Mouse (Mus musculus) spleen, postnatal 4 days (tissue): ENCODE results near the gene Prkg1.

Source experiments
- DNase-seq, 2 experiments: peaks; one replicate each; pipeline ENCODE4 v3.0.0; 2022; ENCODE audit warnings: low spot score in 2 of 2

Gene Prkg1

DNA sequence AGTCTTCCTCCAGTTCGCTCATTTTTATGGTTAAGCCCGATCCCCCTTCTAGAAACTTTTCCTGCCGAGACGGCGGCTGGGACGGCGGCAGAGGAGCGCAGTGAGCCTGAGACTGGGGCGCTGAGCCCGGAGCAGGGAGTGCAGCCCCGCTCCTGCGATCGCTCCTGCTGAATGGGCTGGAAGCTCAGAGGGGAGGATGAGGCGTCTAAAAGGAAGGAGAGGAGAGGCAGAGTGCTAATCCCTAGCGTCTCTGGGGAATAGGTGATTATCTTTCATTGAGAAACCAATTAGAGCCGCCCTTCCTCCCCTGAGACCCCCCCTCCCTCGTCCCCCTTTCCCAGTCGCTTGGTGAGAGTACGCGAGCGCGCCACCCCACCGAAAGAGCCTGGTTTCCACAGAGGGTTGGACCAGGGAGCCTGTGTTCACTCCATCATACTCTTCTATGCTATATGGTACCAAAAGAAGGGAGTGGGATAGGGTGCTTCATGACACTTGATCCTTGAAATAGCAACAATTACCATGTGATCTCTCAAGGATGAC is at the start of gene Prkg1:
TSS of gene Prkg1 (minus strand) at position 233 of the 540 bp plus-strand sequence.
- no peak for DNase-seq

DNA sequence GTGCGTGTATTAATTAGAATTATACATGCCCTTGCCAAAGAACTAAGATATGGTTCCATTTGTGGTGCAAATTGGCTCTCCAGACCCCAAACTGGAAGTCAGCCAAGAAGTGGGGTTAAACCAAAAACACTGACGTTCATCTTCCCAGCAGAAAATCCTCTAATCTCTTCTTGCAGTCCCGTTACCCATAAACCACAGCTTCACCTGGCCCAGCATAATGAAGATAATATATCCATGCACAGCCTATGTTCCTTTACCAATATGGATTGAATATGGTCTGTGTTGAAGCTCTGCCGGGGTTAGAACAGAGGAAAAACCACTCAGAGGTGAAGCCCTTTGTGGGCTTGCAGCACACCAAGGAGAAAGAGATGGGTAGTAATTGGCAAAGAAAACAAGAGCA is 48.3 kb upstream of the Prkg1 start:
- DNase-seq = no peak

DNA sequence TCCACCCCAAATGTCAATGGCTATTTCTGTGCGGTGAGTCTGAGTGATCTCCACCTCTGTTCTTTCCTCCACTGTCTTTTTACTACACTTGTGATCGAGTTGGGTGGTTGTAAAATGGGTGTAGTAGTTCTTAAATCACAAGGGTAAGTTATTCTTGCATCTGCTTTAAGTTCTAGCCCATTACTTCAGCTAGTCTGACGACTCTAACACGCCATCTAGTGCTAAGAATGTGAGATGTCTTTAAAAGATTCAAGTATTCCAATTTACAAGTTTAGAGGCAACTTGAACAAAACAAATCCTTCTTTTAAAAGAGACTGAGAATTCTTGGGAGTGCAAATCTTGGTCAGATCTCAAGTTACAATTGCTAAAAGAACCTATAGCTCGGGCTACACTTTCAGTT is 46.5 kb upstream of the Prkg1 start:
- DNase-seq = no peak

DNA sequence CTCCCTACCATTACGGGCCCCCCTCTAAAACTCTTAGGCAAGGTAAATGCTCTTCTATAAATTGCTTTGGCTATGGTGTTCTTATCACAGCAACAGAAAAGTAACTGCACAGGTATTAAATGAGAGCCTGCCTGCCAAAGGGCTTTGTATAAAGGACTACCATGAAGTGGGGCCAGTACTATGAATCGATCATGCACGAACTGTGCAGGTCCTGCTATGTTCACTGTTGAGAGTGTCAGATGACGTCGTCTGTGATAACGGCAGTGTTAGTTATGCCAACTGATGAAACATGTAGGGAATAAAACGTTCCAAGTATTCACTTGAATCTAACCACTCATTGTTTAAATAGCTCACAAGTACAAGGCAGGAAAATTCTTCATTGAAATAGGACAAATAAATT is 40.6 kb upstream of the Prkg1 start:
- DNase-seq = no peak

DNA sequence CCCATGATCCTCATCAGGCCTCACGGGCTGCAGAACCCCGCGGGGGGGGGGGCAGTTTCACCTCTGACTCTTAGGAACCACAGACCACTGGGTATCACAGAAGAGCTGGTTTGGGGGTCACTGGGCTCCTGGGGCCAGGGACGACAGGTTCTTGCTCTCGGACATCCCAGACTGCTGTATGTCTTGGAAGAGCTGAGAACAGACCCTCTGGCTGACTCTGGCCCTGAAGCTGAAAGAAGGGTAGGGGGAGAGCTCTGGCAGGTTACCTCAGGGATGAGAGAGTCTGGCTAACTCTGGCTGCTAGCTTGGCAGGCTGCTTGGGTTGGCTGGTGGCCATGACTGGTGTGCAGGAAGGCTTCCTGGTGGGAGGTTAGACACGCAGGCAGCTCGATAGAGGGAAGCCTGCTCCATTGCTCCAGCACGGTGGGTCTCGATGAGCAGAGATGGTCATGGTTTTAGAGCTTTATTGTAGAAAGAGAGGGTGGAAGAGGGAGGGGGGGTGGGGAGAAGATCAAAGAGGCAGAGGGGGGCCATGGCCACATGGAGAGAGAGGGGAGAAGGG is 30.7 kb upstream of the Prkg1 start:
- no peak for DNase-seq

DNA sequence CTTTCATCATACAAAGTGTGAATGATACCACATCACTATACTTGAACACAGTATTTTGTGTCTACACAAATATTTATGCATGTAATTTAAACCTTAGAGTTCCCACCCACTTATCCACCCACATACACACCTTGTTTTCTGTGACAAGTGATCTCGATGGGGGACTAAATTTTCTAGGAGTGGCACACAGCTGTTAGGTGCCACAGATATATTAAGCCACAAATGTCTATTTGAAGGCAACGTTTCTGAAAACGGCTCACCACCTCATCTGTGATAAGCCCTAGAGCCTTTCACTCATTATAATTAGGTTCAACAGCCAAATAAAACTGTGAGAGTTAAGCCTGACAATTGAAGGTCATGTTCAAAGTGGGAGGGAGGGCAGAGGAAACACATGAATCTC is 26.9 kb upstream of the Prkg1 start:
- DNase-seq = no peak

DNA sequence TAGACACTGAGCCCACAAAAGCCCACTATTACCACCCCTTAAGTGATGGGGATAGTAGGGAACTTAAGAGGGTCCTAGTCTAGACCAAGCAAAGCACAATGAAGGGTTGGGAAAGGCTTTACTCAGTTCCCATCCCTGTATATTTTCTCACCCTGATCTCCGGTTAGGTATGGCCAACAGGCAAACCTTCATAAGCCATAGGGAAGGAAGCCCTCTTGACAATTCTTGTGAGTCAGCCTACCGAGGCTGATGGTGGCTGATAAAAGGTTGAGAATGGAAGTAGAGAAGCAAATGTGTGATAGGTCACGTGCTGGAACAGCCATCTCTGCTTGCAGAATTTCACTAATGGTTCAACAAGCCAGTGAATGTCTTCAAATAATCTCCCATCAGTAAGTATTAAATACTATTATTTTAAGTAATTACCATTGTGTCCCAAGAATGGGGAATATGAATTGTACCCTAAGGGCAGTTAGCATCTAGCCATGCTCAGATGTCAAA is 16.7 kb upstream of the Prkg1 start:
- DNase-seq = no peak

DNA sequence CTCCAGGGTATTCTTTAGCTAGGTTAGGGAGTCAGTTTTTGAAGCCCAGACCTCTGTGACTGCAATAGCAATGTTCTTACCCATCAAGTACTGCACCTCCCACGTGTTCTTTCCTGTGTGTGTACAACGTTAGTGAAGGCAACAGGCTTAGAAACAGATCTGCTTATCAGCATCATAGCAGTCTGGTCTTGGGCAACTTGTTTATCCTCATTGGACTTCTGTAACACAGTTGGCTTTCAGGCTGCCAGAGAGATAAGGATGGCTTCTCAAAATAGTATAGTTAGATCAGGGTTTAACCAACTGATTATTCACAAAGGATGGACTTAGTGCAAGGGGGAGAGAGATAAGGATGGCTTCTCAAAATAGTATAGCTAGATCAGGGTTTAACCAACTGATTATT is 16.2 kb upstream of the Prkg1 start:
- no peak for DNase-seq

DNA sequence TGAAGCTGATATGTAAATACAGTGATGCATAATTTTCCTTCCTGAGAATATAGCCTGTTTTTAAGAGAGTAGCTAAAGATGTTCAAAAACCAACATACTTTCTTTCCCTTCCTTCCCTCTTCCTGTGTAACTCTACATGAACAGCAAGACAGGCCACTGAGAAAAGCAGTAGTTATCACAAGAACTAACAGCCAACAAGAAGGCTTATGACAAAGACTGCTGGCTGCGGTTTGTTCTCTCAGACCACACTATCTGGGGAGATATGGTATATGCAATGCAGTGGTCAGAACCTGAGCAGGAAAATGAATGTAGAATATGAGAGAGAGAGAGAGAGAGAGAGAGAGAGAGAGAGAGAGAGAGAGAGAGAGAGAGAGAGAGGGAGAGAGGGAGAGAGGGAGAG is 15.4 kb upstream of the Prkg1 start:
- DNase-seq = no peak

DNA sequence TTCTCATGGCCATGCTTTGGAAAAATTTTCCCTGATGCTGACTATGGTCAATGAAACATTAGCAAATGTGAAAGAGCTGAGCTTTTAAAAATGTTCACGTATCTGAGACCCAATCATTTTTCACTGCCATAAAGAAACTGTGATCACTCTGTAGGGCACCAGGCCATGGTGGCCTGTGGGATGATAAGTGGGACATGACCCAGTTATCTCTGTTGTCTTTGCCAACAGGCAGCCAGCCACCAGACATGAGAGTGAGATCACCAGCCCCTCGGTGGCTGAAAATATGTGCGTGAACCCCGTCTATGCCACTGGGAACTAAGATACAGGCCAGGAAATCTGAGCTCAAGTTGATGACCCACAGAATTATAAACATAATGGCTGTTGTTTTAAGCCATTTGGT is 14.2 kb upstream of the Prkg1 start:
- no peak for DNase-seq

DNA sequence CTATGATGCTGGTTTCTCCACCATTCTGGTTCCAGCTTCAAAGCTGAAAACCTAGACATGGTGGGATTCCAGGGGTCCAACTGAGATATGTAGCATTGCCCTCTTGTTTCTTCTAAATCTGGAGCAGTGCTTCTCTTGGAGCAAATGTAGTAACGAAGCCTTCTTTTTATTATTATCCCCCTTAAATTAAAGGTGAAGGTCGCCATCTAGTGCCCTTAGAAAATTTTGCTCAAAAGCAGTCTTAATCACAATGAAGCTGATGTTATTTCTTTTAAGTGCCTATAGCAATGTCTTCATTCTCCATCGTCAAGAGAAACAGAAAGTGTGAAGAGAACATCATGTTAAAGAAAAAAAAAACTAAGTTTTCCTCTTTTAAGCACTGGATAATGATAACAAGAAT is 2.2 kb upstream of the Prkg1 start:
- DNase-seq = no peak

DNA sequence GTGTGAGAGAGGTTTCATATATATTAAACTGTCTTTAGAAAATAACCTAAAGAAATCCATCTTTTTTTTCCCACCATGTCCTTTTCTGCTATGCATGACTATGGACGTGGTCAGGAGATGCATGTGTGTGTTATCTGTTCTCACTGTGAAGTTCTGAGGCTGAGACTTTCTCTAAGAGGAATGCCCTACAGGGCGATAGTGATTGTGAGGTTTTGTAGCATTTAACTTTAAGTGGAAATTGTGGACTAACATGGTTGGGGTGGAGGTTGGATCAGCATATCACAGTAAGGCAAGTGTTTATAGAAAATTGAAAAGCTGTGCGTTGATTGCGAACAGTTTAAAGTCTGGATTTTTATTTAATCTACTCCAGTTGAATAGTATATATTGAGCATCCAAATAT is 618 bp upstream of the Prkg1 start:
- DNase-seq = no peak

DNA sequence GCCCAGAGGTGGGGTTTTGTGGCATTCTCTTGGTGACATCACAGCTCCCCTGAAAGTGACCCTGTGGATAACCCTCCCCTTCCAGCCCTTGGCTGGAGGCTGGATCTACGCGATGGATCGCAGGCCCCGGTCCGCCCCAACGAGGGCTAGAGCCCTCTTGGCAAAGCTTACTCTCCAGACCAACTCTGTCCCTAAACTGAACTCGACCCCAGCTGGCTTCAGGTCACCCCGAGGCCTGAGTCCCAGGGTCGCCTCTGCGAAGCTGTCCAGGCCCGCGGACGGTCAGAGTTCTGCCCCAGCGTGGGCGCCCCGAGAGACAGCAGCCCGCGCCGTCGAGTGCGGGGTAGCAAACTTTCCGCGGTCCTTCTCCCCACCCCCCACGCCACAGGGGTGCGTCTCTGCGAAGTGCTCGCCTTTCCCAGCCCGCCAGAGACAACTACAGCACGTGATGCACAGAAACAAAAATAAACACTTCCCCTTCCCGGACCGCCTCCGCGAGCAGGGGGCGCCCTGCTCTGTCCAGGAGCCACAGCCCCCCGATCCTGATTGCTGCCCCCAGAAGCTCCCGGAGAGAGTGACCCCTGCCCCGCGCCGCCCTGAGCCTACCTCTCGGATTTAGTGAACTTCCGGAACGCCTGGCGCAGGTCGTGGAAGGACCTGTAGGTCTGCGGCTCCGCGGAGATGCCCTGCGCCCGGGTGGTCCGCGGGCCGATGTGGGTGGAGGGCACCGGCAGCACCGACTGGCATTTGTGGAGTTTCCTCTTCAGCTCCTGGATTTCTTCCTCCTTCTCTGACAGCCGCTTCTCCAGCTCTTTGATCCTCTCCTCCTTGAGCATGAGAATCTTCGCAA is 657 bp downstream of the Prkg1 start:
- peak in 1 of 2 experiments; percentile 65 for DNase-seq

DNA sequence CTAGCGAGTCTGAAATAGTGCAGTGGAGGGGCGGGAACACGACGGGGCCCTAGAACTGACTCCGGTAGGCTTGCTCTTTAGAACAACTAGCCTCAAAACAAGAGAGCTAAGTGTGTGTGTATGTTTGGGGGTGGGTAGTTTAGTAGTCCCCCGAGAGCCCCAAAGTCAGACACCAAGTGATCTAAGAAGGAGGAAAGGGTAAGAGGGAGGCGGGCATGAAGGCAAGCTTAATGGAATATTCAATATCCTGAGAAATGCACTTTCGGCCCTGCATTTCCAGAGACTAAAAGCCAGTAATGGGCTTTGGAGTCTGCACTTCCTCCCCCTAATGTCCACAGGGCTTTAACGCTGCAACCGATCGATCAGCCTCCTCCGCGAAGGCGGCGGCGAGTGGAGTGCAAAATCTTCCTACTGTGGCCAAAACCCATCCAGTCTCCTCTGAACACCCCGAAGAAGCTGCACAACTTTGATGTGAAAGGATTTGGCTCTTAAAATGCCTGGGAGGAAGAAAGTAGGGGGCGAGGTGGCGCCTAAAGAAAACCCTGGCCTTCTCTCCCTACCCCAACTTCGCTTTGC is 1.5 kb downstream of the Prkg1 start:
- DNase-seq = no peak

DNA sequence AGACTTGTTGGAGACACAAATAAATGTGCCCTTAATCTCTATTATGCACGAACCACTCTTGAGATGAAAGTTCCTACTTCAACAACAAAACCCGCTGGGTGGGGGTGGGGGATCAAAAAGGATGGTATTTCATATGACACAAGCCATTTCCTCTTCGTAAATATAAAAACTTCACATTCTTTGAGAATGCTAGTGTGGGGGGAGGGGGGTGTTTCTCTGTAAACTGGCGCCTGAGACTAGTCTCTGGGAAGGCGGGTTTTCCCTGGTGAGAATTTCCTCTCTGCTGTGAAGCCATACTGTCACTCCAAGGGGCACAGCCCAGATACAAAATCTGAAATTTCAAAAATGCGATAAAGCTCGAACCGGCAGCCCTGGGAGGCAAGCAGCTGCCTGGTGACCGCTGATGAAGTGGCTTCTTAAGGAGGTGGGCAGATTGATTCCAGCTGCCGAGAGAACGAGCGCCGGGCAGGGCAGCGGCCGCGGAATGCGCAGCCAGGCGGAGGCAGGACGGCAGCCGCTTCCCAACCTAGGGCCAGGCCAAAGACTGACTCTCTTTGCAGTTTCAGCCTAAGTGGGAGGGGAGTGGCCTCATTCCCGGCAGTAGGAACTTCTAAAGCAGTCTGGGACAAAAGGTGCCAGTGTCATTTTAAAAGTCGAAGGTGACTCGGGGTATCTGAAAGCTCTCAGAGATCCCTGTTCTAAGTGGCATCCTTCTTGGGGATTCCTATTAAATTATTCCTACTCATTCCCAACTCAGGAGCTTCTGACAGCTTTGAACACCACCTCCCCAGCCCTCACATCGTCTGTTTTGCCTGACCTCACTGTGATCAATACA is 2.2 kb downstream of the Prkg1 start:
- no peak for DNase-seq

DNA sequence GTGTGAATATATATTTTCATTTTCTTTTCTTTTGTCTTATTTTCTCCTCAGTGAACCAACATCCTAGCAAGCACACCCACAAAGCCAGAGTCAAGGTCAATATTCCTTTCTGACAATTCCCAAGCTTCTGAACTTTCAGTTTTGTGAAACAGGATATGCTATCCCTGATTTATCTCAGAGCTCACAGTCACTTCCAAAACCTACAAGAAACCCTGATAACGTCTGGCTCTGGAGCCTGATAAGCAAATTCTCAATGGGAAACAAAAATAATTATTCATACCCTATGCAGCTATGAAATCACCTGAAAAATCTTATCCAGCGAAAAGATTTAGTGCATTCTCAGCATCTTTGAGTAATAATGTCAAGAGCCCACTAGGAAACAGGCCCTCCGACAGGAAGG is 5.0 kb downstream of the Prkg1 start:
- DNase-seq = no peak

DNA sequence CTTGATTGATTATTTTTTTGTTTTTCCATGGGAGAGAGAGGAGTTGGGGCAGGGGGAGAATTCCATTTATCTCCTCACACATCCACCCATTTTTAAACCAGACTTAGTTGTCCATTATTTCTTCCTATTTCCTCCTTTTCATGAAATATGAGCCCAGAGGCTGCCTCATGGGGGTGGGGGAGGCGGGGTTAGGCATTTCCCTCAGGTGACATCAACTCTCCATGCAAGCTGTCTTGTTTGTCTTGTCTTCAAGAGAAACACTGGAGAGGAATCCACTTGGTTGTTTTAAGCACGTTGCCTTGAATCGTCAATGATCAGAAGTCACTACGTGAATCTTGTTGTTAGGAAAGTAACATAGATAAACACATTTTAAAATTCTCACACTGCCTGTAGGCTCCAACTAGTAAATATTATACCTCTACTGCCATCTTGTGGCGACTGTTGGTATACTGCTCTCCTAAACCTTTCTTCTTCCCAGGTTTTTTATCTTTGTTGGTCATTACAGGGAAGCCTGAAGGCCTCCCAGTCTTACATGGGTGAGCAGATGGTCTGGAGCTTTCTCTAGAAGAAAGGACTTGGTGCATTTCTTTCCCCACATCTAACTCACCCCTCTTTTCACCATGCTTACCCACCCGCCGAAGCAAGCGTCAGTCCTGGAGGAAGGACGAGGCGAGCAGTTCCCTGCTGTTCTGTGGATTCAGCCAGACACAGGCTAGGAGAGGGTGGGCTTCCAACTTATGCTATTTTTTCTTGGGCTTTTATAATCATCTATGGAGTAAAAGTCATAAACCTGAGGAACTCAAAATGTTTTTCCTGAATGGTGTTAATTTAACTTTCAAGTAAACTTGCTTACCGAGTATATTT is 8.7 kb downstream of the Prkg1 start:
- peak in 1 of 2 experiments; percentile 68 for DNase-seq

DNA sequence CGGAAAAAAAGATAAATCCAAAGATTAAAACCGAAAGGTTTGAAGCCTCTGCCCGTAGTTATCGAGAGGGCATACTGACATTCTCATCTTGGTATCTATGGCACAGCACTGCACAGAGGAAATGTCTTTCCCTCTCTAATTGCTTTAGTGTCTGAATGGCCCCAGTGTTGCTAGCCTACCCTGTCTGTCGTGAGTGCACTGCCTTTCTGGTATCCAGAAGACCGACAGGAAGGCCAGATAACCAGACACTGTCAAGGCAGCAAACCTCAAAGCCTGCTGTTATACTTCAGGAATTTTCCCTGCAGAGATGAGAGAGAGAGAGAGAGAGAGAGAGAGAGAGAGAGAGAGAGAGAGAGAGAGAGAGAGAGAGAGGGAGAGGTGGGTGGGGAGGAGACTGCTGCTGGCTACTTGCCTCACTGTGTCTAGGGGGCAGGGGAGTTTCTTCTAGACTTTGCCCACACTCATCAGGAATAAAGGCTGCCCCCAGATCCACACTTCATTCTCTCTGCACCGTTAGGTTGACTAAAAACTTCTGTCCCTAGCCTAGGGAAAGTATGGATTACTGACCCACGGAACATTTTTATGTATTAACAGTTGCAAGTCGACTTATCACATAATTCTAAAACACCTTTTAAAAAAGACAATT is 10.1 kb downstream of the Prkg1 start:
- DNase-seq = no peak

DNA sequence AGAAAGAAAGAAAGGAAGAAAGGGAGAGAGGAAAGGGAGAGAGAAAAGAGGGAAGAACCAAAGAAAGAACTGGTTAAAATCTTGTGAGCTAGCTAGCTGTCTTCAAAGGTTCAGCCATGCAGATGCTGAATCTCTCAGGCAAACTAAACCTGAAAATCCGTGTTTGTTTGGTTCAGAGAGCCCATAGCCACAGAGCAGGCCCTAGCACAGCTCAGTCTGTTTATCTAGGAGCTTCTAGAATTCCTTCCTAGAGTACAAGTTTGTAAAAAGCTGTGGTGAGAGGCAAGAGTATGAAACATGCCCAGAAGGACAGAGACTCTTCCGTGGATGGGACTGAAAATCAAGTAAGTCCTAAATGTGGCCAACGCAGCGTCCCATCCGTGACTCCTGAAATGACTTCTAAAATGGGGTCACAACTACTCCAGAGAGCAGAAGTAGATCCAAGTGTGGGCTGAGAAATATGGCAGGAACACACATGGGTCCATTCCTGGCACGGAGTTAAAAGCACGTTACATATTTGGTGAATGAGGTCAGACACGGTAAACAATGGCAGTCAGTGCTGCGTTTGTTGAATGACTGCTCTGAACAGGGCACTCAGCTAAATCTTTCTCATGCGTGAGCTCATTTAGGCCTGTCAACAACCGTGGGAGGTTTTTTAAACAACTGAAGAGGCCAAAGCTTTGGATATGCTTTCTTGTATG is 13.7 kb downstream of the Prkg1 start:
- DNase-seq = no peak

DNA sequence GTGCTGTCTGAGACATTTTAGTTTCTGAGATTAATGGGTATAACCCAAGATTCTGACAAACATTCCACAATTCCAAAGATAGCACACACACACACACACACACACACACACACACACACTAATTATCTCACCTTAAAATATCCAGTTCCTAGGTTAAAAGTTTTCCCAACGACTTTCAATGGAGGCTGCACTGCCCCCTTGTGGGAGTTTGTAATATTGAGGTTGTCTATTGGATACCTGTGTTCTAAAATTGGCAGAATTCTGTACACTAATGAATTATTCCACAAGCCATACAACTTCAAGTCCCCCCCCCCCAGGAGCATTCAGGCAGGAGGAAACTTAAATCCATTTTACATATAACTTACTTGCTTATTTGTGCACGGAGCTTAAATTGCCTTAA is 18.2 kb downstream of the Prkg1 start:
- DNase-seq = peak in 1 of 2 experiments; percentile 59
